Mouse (Mus musculus): ENCODE data around the gene 4930502E18Rik.
"Not testable (repeated sequence)": the region's sequence is repeated elsewhere in the genome, so short reads cannot be mapped to it uniquely, and the experiment has no call there.

4930502E18Rik gene

GRCm38 (mm10) chrX:53724596-53724995 is at the start of gene 4930502E18Rik:
Gene 4930502E18Rik, plus strand, starts transcription at chrX:53724826.
- DNase-seq (ENCODE audit: low read depth, low spot score), result no peak

- DNase-seq (ENCODE audit: low read depth, low spot score), result not testable (repeated sequence)
Observed at GRCm38 (mm10) chrX:53676943-53677342, 47.7 kb upstream of the 4930502E18Rik start.

GRCm38 (mm10) chrX:53682650-53683049 is 42.0 kb upstream of the 4930502E18Rik start:
- DNase-seq (ENCODE audit: low read depth, low spot score), result not testable (repeated sequence)

- not testable (repeated sequence) for DNase-seq (ENCODE audit: low read depth, low spot score)
Observed at GRCm38 (mm10) chrX:53684676-53685075, 40.0 kb upstream of the 4930502E18Rik start.

GRCm38 (mm10) chrX:53692065-53692464 is 32.6 kb upstream of the 4930502E18Rik start:
- no peak for DNase-seq (ENCODE audit: low read depth, low spot score)

GRCm38 (mm10) chrX:53693141-53693540 is 31.5 kb upstream of the 4930502E18Rik start:
- no peak for DNase-seq (ENCODE audit: low read depth, low spot score)

GRCm38 (mm10) chrX:53694008-53694777 is 30.4 kb upstream of the 4930502E18Rik start:
- DNase-seq (ENCODE audit: low read depth, low spot score), result no peak

GRCm38 (mm10) chrX:53699225-53699624 is 25.4 kb upstream of the 4930502E18Rik start:
- DNase-seq (ENCODE audit: low read depth, low spot score), result no peak

- DNase-seq (ENCODE audit: low read depth, low spot score), result no peak
Observed at GRCm38 (mm10) chrX:53702673-53703072, 22.0 kb upstream of the 4930502E18Rik start.

GRCm38 (mm10) chrX:53715942-53716322 is 8.7 kb upstream of the 4930502E18Rik start:
- DNase-seq (ENCODE audit: low read depth, low spot score), result no peak

GRCm38 (mm10) chrX:53716323-53717182 is 8.1 kb upstream of the 4930502E18Rik start:
- peak; percentile 64 for DNase-seq (ENCODE audit: low read depth, low spot score)

- DNase-seq (ENCODE audit: low read depth, low spot score), result no peak
Observed at GRCm38 (mm10) chrX:53728967-53729366, 4.3 kb downstream of the 4930502E18Rik start.

GRCm38 (mm10) chrX:53752851-53753250 is 28.2 kb downstream of the 4930502E18Rik start:
- no peak for DNase-seq (ENCODE audit: low read depth, low spot score)

- no peak for DNase-seq (ENCODE audit: low read depth, low spot score)
Observed at GRCm38 (mm10) chrX:53757736-53758135, 33.1 kb downstream of the 4930502E18Rik start, which contains the start of gene 1700013H16Rik. Gene 1700013H16Rik, minus strand, starts transcription at chrX:53757831.

GRCm38 (mm10) chrX:53776276-53776675 is 51.6 kb downstream of the 4930502E18Rik start, which contains the start of gene Zfp36l3:
Gene Zfp36l3, minus strand, starts transcription at chrX:53776394.
- no peak for DNase-seq (ENCODE audit: low read depth, low spot score)

Measured in forelimb bud, embryonic 11.5 days (tissue).